Mouse (Mus musculus) liver, embryonic 13.5 days (tissue): ENCODE measurements around the gene H2-M5. TPM values are rescaled to one million over a fixed set of nuclear protein-coding genes. Genes with fewer than 3 reads are reported as not detected.
"Not testable (repeated sequence)": the region's sequence is repeated elsewhere in the genome, so short reads cannot be mapped to it uniquely, and the experiment has no call there.

ENCODE experiments used
- ATAC-seq: fragments of 200-750 bp; cut with Nextera tagmentation; 2 replicates; pipeline ENCODE4 v1.8.0; 2017; ENCODE audit warnings: low read depth, mild to moderate bottlenecking, moderate number of reproducible peaks, moderate library complexity
- DNase-seq: peaks from one replicate; pipeline ENCODE4 v3.0.0; 2022
- H3K27ac ChIP-seq: fragments of 300-500 bp; sonication (generic); 2 replicates; pipeline ENCODE4 v1.5.1; 2015; ENCODE audit warnings: moderate library complexity, mild to moderate bottlenecking, inconsistent platforms
- H3K27me3 ChIP-seq: fragments of 300-500 bp; sonication (generic); 2 replicates; pipeline ENCODE4 v1.6.1; 2015; ENCODE audit warnings: mild to moderate bottlenecking, inconsistent platforms
- H3K36me3 ChIP-seq: fragments of 300-500 bp; sonication (generic); 2 replicates; pipeline ENCODE4 v1.6.1; 2015; ENCODE audit warnings: mild to moderate bottlenecking, inconsistent platforms
- H3K4me1 ChIP-seq: fragments of 300-500 bp; sonication (generic); replicated peaks from 2 replicates; pipeline ENCODE4 v1.6.1; 2015; ENCODE audit warnings: inconsistent platforms
- H3K4me2 ChIP-seq: fragments of 300-500 bp; sonication (generic); 2 replicates; pipeline ENCODE4 v1.6.1; 2015; ENCODE audit warnings: inconsistent platforms, mild to moderate bottlenecking, moderate library complexity
- H3K4me3 ChIP-seq: fragments of 300-500 bp; sonication (generic); replicated peaks from 2 replicates; pipeline ENCODE4 v1.5.1; 2015; ENCODE audit warnings: mild to moderate bottlenecking, inconsistent platforms
- H3K9ac ChIP-seq: fragments of 300-500 bp; sonication (generic); 2 replicates; pipeline ENCODE4 v1.6.1; 2015; ENCODE audit warnings: mild to moderate bottlenecking, inconsistent platforms
- H3K9me3 ChIP-seq: fragments of 300-500 bp; sonication (generic); replicated peaks from 2 replicates; pipeline ENCODE4 v1.6.1; 2016; ENCODE audit warnings: inconsistent platforms
- WGBS: fragments of 180-500 bp; shearing (Covaris S2); methylation state at CpG from one replicate; pipeline ENCODE4 v1.1.7; 2015; ENCODE audit not compliant: insufficient replicate concordance; 5-methylcytosine and 5-hydroxymethylcytosine counted together
- polyA plus RNA-seq: library from polyadenylated mRNA; unstranded; fragments of >200 nt; fragmentation: Nextera tagmentation; extraction: Ambion mirVana; gene quantifications from 2 replicates; pipeline ENCODE4 v1.2.1, GENCODE M21; 2015

H2-M5 gene
- not detected in 2 replicates for polyA plus RNA-seq

GRCm38 (mm10) chr17:36989437-36989836 lies at the start of gene H2-M5:
TSS of gene H2-M5 (minus strand) at chr17:36989537.
- no peak for ATAC-seq
- no peak within 1 kb of the TSS for H3K4me2 ChIP-seq
- no peak within 1 kb of the TSS for H3K9ac ChIP-seq
- 31% methylated on average over 5 of the region's 5 CpGs for WGBS
- no peak for DNase-seq
- H3K27ac ChIP-seq = no peak within 1 kb of the TSS
- H3K36me3 ChIP-seq = no peaks in the 10 kb centered on the region
- H3K4me1 ChIP-seq = no peaks in the 10 kb centered on the region
- peaks cover 42% of the 10 kb centered on the region for H3K27me3 ChIP-seq
- H3K9me3 ChIP-seq = no peaks in the 10 kb centered on the region
- no peak within 1 kb of the TSS for H3K4me3 ChIP-seq

GRCm38 (mm10) chr17:37029162-37029561 lies 39.8 kb upstream of the H2-M5 start:
- Histone ChIP-seq H3K27me3 (no peaks in the 10 kb centered on the region), H3K4me3 (peak overlapping the region; percentile 53), H3K9me3 (no peaks in the 10 kb centered on the region), H3K4me1 (peaks cover 4% of the 10 kb centered on the region), H3K9ac (no peak overlapping the region; the same call in 1 of the 2 replicates), H3K27ac (no peak overlapping the region), H3K36me3 (no peaks in the 10 kb centered on the region), H3K4me2 (peak overlapping the region; percentile 58)
- ATAC-seq (no peak), DNase-seq (no peak)
- 68% methylated on average over 8 of the region's 8 CpGs for WGBS

- H3K4me2 ChIP-seq = peak overlapping the region; percentile 58
- H3K9me3 ChIP-seq = no peaks in the 10 kb centered on the region
- ATAC-seq = peak; percentile 91
- 2% methylated on average over 14 of the region's 14 CpGs for WGBS
- H3K4me1 ChIP-seq = peaks cover 4% of the 10 kb centered on the region
- no peaks in the 10 kb centered on the region for H3K27me3 ChIP-seq
- DNase-seq = peak; percentile 56
- peak overlapping the region; percentile 41; the same call in 1 of the 2 replicates for H3K9ac ChIP-seq
- H3K27ac ChIP-seq = no peak overlapping the region
- no peaks in the 10 kb centered on the region for H3K36me3 ChIP-seq
- H3K4me3 ChIP-seq = peak overlapping the region; percentile 53
Observed at GRCm38 (mm10) chr17:37028683-37029120, 39.4 kb upstream of the H2-M5 start.

- DNase-seq (no peak), ATAC-seq (no peak)
- WGBS = 25% methylated on average over 10 of the region's 10 CpGs
- Histone ChIP-seq H3K4me1 (peaks cover 4% of the 10 kb centered on the region), H3K9ac (0 out of 2 replicates have a peak overlapping the region, but pooled peaks have one; percentile 41), H3K4me2 (peak overlapping the region; percentile 58), H3K27me3 (no peaks in the 10 kb centered on the region), H3K9me3 (no peaks in the 10 kb centered on the region), H3K4me3 (peak overlapping the region; percentile 53; the same call in 1 of the 2 replicates), H3K27ac (peak overlapping the region; percentile 63), H3K36me3 (no peaks in the 10 kb centered on the region)
Observed at GRCm38 (mm10) chr17:37028212-37028611, 38.9 kb upstream of the H2-M5 start.

- Histone ChIP-seq H3K9ac (no peak overlapping the region), H3K4me2 (no peak overlapping the region), H3K4me1 (peaks cover 4% of the 10 kb centered on the region), H3K36me3 (no peaks in the 10 kb centered on the region), H3K9me3 (no peaks in the 10 kb centered on the region), H3K4me3 (no peak overlapping the region), H3K27me3 (no peaks in the 10 kb centered on the region), H3K27ac (no peak overlapping the region)
- ATAC-seq (no peak), DNase-seq (no peak)
- 81% methylated on average over 4 of the region's 4 CpGs for WGBS
Observed at GRCm38 (mm10) chr17:37027486-37027885, 38.1 kb upstream of the H2-M5 start.

GRCm38 (mm10) chr17:37026425-37026824 lies 37.1 kb upstream of the H2-M5 start:
- H3K4me2 ChIP-seq = no peak overlapping the region
- H3K9me3 ChIP-seq = no peaks in the 10 kb centered on the region
- H3K36me3 ChIP-seq = no peaks in the 10 kb centered on the region
- H3K4me3 ChIP-seq = no peak overlapping the region
- 73% methylated on average over 2 of the region's 2 CpGs for WGBS
- H3K4me1 ChIP-seq = peaks cover 4% of the 10 kb centered on the region
- no peak for ATAC-seq
- no peak overlapping the region for H3K27ac ChIP-seq
- no peak overlapping the region for H3K9ac ChIP-seq
- DNase-seq = no peak
- H3K27me3 ChIP-seq = no peaks in the 10 kb centered on the region

GRCm38 (mm10) chr17:37022628-37023576 lies 33.6 kb upstream of the H2-M5 start, which contains the start of gene Mog:
TSS of gene Mog (minus strand) at chr17:37023398.
- 56% methylated on average over 9 of the region's 9 CpGs for WGBS

GRCm38 (mm10) chr17:37019242-37019641 lies 29.9 kb upstream of the H2-M5 start:
- not testable (repeated sequence) for DNase-seq, H3K36me3 ChIP-seq, H3K4me1 ChIP-seq, H3K9me3 ChIP-seq, ATAC-seq, H3K4me2 ChIP-seq, H3K27ac ChIP-seq, H3K4me3 ChIP-seq, H3K9ac ChIP-seq, H3K27me3 ChIP-seq
- 65% methylated on average over 5 of the region's 5 CpGs for WGBS

More at GRCm38 (mm10) chr17:37022628-37023576, 33.6 kb upstream of the H2-M5 start, which contains the start of gene Mog:
- no peaks in the 10 kb centered on the region for H3K27me3 ChIP-seq
- H3K4me1 ChIP-seq = no peaks in the 10 kb centered on the region
- H3K9ac ChIP-seq = no peak within 1 kb of the TSS
- ATAC-seq (no peak), DNase-seq (no peak)
- H3K9me3 ChIP-seq = no peaks in the 10 kb centered on the region
- H3K27ac ChIP-seq = no peak within 1 kb of the TSS
- H3K4me3 ChIP-seq = no peak within 1 kb of the TSS
- no peaks in the 10 kb centered on the region for H3K36me3 ChIP-seq
- H3K4me2 ChIP-seq = no peak within 1 kb of the TSS

- Histone ChIP-seq H3K27ac (no peak overlapping the region), H3K9ac (no peak overlapping the region), H3K4me3 (no peak overlapping the region), H3K4me1 (no peaks in the 10 kb centered on the region), H3K4me2 (no peak overlapping the region), H3K36me3 (no peaks in the 10 kb centered on the region), H3K27me3 (no peaks in the 10 kb centered on the region), H3K9me3 (no peaks in the 10 kb centered on the region)
- DNase-seq (no peak), ATAC-seq (no peak)
- WGBS = 72% methylated on average over 3 of the region's 3 CpGs
Observed at GRCm38 (mm10) chr17:37018328-37018727, 29.0 kb upstream of the H2-M5 start.

- Histone ChIP-seq H3K9ac (no peak overlapping the region), H3K4me1 (no peaks in the 10 kb centered on the region), H3K27ac (no peak overlapping the region), H3K4me3 (no peak overlapping the region), H3K4me2 (no peak overlapping the region), H3K27me3 (no peaks in the 10 kb centered on the region), H3K9me3 (no peaks in the 10 kb centered on the region), H3K36me3 (no peaks in the 10 kb centered on the region)
- DNase-seq (no peak), ATAC-seq (no peak)
Observed at GRCm38 (mm10) chr17:37016333-37016732, 27.0 kb upstream of the H2-M5 start.

GRCm38 (mm10) chr17:37012141-37012540 lies 22.8 kb upstream of the H2-M5 start:
- ATAC-seq (no peak), DNase-seq (no peak)
- no peak overlapping the region for H3K9ac ChIP-seq
- H3K27me3 ChIP-seq = no peaks in the 10 kb centered on the region
- no peak overlapping the region for H3K4me2 ChIP-seq
- no peaks in the 10 kb centered on the region for H3K9me3 ChIP-seq
- no peak overlapping the region for H3K4me3 ChIP-seq
- 39% methylated on average over 5 of the region's 5 CpGs for whole genome bisulfite sequencing
- H3K36me3 ChIP-seq = no peaks in the 10 kb centered on the region
- no peaks in the 10 kb centered on the region for H3K4me1 ChIP-seq
- no peak overlapping the region for H3K27ac ChIP-seq
